In the genomic region with DNA sequence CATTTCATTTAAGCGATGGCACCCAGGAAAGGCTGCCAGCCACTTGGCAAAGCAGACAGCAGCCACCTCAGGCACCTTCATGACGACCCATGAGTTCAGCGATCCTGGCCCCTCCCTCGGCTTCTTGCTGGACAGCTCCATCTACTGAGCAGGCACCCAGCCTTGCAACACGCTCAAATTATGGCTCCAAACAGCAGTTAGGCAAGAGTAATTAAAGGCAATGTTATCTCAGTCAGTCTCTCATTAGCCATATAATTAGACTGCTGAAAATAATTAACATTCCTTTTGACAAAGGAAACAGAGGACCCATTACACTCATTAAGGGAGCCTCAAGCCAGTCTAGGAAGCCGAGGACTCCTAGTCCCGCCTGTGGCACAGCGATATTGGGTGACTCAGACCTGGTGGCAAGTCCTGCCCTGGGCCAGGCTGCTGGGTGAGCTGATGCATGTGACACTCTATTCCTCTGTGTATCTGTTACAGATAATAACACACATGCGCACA, we compare ENCODE assay signal across 9 mouse cellular contexts. TPM values are rescaled to one million over a fixed set of nuclear protein-coding genes. Genes with fewer than 3 reads are reported as not detected.
DNase-seq lines count a peak whose midpoint lies in the region; ATAC-seq and TF ChIP-seq lines count a peak whose summit lies in the region.
"Had no signal": no experiment of that assay in that cellular context is flagged by ENCODE, and none has a peak within 500 bp of the region (broad histone marks: within the 10 kb centered on the region; RNA-seq: fewer than 3 reads in every experiment).

No protein-coding gene starts in this region.

- no peak for TF ChIP-seq CTCF in layer of hippocampus, adult 2 months (conservative IDR thresholded peaks at IDR 0.05)
- TF ChIP-seq CTCF in intestine, postnatal 0 days (IDR thresholded peaks at IDR 0.05; ENCODE audit: low read depth) = peak; percentile 52
- no peak for TF ChIP-seq CTCF in left cerebral cortex, adult 2 months (IDR thresholded peaks at IDR 0.05)

- peak; percentile 94 for ATAC-seq in intestine, postnatal 0 days

- DNase-seq in adrenal gland, adult (ENCODE audit: inconsistent age in 2 of 2, low spot score in 1 of 2) = peak; percentile 49 to 60
- no peak for DNase-seq in adrenal gland, adult 18-20 months (ENCODE audit: low spot score in 2 of 2)
- DNase-seq in layer of hippocampus, adult 2 months (ENCODE audit: low spot score in 2 of 2) = peak in 1 of 2 experiments; percentile 15
- DNase-seq in layer of hippocampus, adult 9-10 months (ENCODE audit: low spot score) = no peak
- peak; percentile 65 to 69 for DNase-seq in cerebellum, adult 18-20 months
- DNase-seq in frontal cortex, postnatal 36 days (ENCODE audit: low spot score in 2 of 2) = no peak
- DNase-seq in left cerebral cortex, adult 2 months (ENCODE audit: extremely low spot score in 1 of 2, low spot score in 2 of 2) = no peak

- H3K4me2 ChIP-seq in intestine, postnatal 0 days (replicated peaks; ENCODE audit: low read depth) = no peak overlapping the region
- H3K4me2 ChIP-seq: limb, embryonic 13.5 days had no signal

- no peaks in the 10 kb centered on the region for H3K27me3 ChIP-seq in intestine, postnatal 0 days (replicated peaks; ENCODE audit: control insufficient read depth, insufficient read depth, low read length)
- H3K27me3 ChIP-seq: limb, embryonic 13.5 days had no signal

- H3K27ac ChIP-seq in layer of hippocampus, adult 2 months = peak overlapping the region; percentile 8; the same call in 1 of the 2 replicates
- H3K27ac ChIP-seq in intestine, postnatal 0 days (ENCODE audit: low read depth, low read length) = no peak overlapping the region
- no peak overlapping the region for H3K27ac ChIP-seq in left cerebral cortex, adult 2 months
- H3K27ac ChIP-seq: limb, embryonic 13.5 days had no signal

- 41% methylated on average over 9 of the region's 9 CpGs for WGBS in intestine, postnatal 0 days

- no peaks in the 10 kb centered on the region for H3K9me3 ChIP-seq in intestine, postnatal 0 days (ENCODE audit: control insufficient read depth)
- H3K9me3 ChIP-seq: limb, embryonic 13.5 days had no signal

- no peak overlapping the region for H3K4me3 ChIP-seq in layer of hippocampus, adult 2 months
- H3K4me3 ChIP-seq in intestine, postnatal 0 days (ENCODE audit: low read depth, low read length) = no peak overlapping the region
- H3K4me3 ChIP-seq in left cerebral cortex, adult 2 months = no peak overlapping the region
- H3K4me3 ChIP-seq: limb, embryonic 13.5 days had no signal

- intact Hi-C loops in left cerebral cortex, adult 2 months (cut with DNase I) = no loop called here

- no peaks in the 10 kb centered on the region for H3K4me1 ChIP-seq in intestine, postnatal 0 days (replicated peaks; ENCODE audit: control insufficient read depth, insufficient read depth, low read length)
- H3K4me1 ChIP-seq: limb, embryonic 13.5 days had no signal

- H3K9ac ChIP-seq in intestine, postnatal 0 days (ENCODE audit: low read depth, low read length) = no peak overlapping the region
- H3K9ac ChIP-seq: limb, embryonic 13.5 days had no signal

- H3K36me3 ChIP-seq in intestine, postnatal 0 days (ENCODE audit: control insufficient read depth, insufficient read depth) = no peaks in the 10 kb centered on the region
- H3K36me3 ChIP-seq: limb, embryonic 13.5 days had no signal

RNA-seq across cellular contexts. Expression of gene Tmem229b, which starts 19.8 kb away (rescaled TPM):
- total RNA-seq in adrenal gland, adult 18-20 months (2021) = 10 to 100 TPM in 1 of 2 experiments, 1 to 10 TPM in 1; 6.2 to 10.3 TPM
- 10 to 100 TPM; 27.2 TPM for total RNA-seq in layer of hippocampus, adult 2 months (2021)
- polyA plus RNA-seq in intestine, postnatal 0 days (2015; fragmentation: Nextera tagmentation; extraction: Ambion mirVana) = 8.6 and 11.9 TPM in 2 replicates
- 10 to 100 TPM; 24.7 to 33.1 TPM for total RNA-seq in left cerebral cortex, adult 2 months (2021)

RNA-seq across cellular contexts. Expression of gene Plekhh1, which starts 41.3 kb away (rescaled TPM):
- total RNA-seq in adrenal gland, adult 18-20 months (2021) = 1 to 10 TPM; 1.9 to 3.6 TPM
- 10 to 100 TPM; 15.3 to 16.1 TPM for total RNA-seq in layer of hippocampus, adult 2 months (2021)
- 12.2 and 12.6 TPM in 2 replicates for polyA plus RNA-seq in intestine, postnatal 0 days (2015; fragmentation: Nextera tagmentation; extraction: Ambion mirVana)
- 10 to 100 TPM in 1 of 2 experiments, 1 to 10 TPM in 1; 9.1 to 12.1 TPM for total RNA-seq in left cerebral cortex, adult 2 months (2021)

Comparison
In these comparisons a context has a peak if more than half of its experiments do, and no peak if none do; other contexts are left out.
1. DNase-seq: peak in adrenal gland, adult (2 of 2) and cerebellum, adult 18-20 months (2 of 2); none in adrenal gland, adult 18-20 months (0 of 2), layer of hippocampus, adult 9-10 months (single experiment), frontal cortex, postnatal 36 days (0 of 2) and left cerebral cortex, adult 2 months (0 of 2).